Mouse (Mus musculus): ENCODE data around the gene Fam107b.

DNA sequence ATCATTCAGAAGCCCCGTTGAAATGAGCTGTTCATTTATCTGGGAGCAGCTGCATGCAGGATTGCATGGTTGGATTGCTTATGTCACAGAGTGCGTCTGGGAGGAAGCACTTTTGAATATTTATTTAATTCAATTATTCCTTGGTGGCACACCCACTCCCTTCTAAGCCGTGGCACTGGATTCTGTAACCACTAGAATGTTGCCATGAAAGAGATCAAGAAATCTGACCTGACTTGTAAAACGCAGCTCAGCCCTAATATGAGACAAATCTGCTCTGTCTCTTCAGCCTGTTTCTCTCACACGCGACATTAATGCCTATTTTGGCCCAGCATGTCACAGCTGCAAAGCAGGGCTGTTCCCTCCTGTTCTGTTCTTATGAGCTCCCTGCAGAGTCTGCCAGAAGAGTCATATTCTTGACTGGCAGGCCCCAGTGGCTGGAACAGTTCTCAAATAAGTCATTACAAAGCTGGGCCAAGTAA lies 113.5 kb downstream of the Fam107b start:
- TF ChIP-seq CTCF (IDR thresholded peaks at IDR 0.05; ENCODE audit: low read depth, low read length), result no peak
- TF ChIP-seq GATA1 (IDR thresholded peaks at IDR 0.05; ENCODE audit: borderline replicate concordance, low read length), result no peak
- no peak for TF ChIP-seq TAL1 (conservative IDR thresholded peaks at IDR 0.05; ENCODE audit: low read depth, low read length)
